Mouse (Mus musculus) gastrocnemius, postnatal 10 days (tissue): ENCODE results near the gene Olfr1555-ps1. TPM values are rescaled to one million over a fixed set of nuclear protein-coding genes. Genes with fewer than 3 reads are reported as not detected.
"Not testable (repeated sequence)": the region's sequence is repeated elsewhere in the genome, so short reads cannot be mapped to it uniquely, and the experiment has no call there.

ENCODE experiments used
- DNase-seq: peaks from one replicate; pipeline ENCODE4 v3.0.0; 2021; ENCODE audit warnings: mixed read lengths
- long read RNA-seq, 2 experiments: library from polyadenylated mRNA; stranded (forward); transcript quantifications; one replicate each; pipeline ENCODE4 v2.0.0; 2021
- total RNA-seq, 2 experiments: library from RNA; stranded (reverse); gene quantifications; 2 replicates each; pipeline ENCODE4 v1.2.3; 2021

Gene Olfr1555-ps1
- not detected for total RNA-seq
- long read RNA-seq, experiment 1: 0 reads
- long read RNA-seq, experiment 2: 0 reads

DNA sequence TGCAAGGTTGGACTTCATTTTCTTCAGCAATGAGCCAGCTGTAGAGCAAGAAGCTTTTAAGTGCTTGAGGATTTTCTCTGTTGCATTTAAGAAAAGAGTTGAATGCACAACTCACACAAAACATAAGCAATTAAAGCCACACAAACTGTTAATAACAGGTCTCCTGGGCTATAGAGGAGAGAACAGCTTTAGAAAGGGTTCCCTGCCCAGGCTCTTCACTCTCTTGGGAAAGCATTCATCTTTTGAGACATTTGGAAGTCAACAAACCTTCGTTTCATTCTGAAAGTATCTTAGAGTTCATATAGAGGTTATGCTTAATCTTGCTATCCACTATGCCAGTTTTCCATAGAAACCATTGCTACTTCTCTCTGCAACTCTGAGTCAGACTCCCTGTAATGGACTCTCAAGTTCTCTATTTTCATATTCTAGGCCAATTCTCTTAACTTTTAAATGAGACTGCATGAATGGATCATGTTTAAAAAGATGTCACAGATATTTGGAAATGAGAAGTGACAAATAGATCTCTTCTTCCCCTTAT is at the start of gene Olfr1555-ps1:
TSS of gene Olfr1555-ps1 (minus strand) at position 51 of the 538 bp plus-strand sequence.
- DNase-seq: not testable (repeated sequence)

DNA sequence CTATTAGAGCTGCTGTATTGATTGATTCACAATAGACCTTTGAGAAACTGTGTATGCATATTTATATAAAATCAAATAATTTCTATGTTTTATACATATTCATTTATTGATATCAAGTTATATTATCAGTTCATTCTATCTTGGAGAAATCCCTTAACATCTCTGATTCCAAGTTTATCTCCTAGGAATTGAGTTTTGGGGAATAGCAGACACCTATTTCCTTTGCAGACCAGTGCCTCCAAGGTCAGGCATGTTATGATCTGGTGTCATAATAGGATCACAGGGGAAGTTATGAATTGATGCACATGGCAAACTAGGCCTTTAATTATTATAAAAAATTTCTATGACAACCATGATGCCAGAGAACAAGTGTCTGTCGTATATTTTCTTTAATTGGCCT is 30.4 kb upstream of the Olfr1555-ps1 start, which contains the start of gene Olfr1431:
TSS of gene Olfr1431 (plus strand) at position 301 of the 400 bp plus-strand sequence.
- no peak for DNase-seq

- not testable (repeated sequence) for DNase-seq
These were observed 29.2 kb upstream of the Olfr1555-ps1 start for GRCm38 (mm10) chr19:12199076-12199475.

DNA sequence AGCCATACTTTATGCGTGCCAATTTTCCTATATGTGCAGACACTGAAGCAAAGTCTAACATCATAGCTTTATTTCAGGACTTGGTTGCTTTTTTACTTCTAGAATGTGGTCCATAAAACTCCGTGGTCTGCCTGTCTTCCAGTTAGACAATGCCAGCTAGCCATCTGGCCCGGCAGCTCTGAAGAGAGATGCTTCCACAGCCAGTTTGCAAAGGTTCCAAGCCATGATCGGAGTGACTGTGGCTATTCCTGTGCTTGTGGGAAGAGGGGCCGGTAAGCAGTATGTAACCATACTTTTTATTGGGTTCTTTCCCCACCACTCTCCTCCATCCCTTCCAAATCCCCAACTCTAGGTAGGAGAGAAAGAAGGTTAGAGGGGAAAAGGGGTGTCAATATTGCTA is 5.5 kb upstream of the Olfr1555-ps1 start:
- DNase-seq: not testable (repeated sequence)

DNA sequence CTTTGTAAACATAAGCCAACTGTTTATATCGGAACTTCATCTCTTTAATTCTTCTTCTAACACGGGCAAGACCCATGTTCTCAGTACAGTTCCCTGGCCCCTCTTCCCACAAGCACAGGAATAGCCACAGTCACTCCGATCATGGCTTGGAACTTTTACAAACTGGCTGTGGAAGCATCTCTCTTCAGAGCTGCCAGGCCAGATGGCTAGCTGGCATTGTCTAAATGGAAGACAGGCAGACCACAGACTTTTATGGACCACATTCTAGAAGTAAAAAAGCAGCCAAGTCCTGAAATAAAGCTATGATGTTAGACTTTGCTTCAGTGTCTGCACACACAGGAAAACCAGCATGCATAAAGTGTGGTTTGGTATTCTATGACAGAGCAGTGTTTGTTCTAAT is 24.5 kb downstream of the Olfr1555-ps1 start:
- peak; percentile 7 for DNase-seq

- DNase-seq: no peak
These were observed 26.6 kb downstream of the Olfr1555-ps1 start for GRCm38 (mm10) chr19:12143356-12143755.

GRCm38 (mm10) chr19:12134289-12134688 is 35.6 kb downstream of the Olfr1555-ps1 start:
- DNase-seq: no peak

- DNase-seq: no peak
These were observed 46.8 kb downstream of the Olfr1555-ps1 start, which contains the start of gene Olfr76 for GRCm38 (mm10) chr19:12123103-12123502. TSS of gene Olfr76 (minus strand) at chr19:12123203.

GRCm38 (mm10) chr19:12116464-12116863 is 53.4 kb downstream of the Olfr1555-ps1 start:
- no peak for DNase-seq

- no peak for DNase-seq
These were observed 54.1 kb downstream of the Olfr1555-ps1 start, which contains the start of gene Olfr1428 for GRCm38 (mm10) chr19:12115797-12116196. TSS of gene Olfr1428 (minus strand) at chr19:12115897.

Other genes with a start within 250 kb of the Olfr1555-ps1 start
- 10 to 100 TPM; 77.5 to 77.9 TPM for gene Osbp, start 204.2 kb downstream of the Olfr1555-ps1 start, total RNA-seq
- not detected for gene Olfr1423, start 128.8 kb downstream of the Olfr1555-ps1 start, total RNA-seq
- not detected for gene Olfr1424, start 107.4 kb downstream of the Olfr1555-ps1 start, total RNA-seq
- not detected for gene Olfr1425, start 92.4 kb downstream of the Olfr1555-ps1 start, total RNA-seq
- not detected for gene Olfr1426, start 78.1 kb downstream of the Olfr1555-ps1 start, total RNA-seq
- gene Olfr1427, start 66.8 kb downstream of the Olfr1555-ps1 start, total RNA-seq: not detected
- not detected for gene Olfr1428, start 54.2 kb downstream of the Olfr1555-ps1 start, total RNA-seq
- not detected for gene Olfr76, start 46.9 kb downstream of the Olfr1555-ps1 start, total RNA-seq
- not detected for gene Olfr1431, start 30.5 kb upstream of the Olfr1555-ps1 start, total RNA-seq
- not detected for gene Olfr1432, start 62.5 kb upstream of the Olfr1555-ps1 start, total RNA-seq
- gene Olfr262, start 71.5 kb upstream of the Olfr1555-ps1 start, total RNA-seq: not detected
- not detected for gene Olfr235, start 90.9 kb upstream of the Olfr1555-ps1 start, total RNA-seq
- not detected for gene Olfr1434, start 109.7 kb upstream of the Olfr1555-ps1 start, total RNA-seq
- not detected for gene Olfr1436, start 129.0 kb upstream of the Olfr1555-ps1 start, total RNA-seq
- not detected for gene Olfr1437, start 155.0 kb upstream of the Olfr1555-ps1 start, total RNA-seq
- not detected for gene Olfr1438-ps1, start 165.8 kb upstream of the Olfr1555-ps1 start, total RNA-seq
- gene Olfr1440, start 217.2 kb upstream of the Olfr1555-ps1 start, total RNA-seq: not detected
- not detected for gene Olfr1441, start 247.3 kb upstream of the Olfr1555-ps1 start, total RNA-seq